Mouse (Mus musculus): ENCODE results near the gene Man2a1. TPM values are rescaled to one million over a fixed set of nuclear protein-coding genes. Genes with fewer than 3 reads are reported as not detected.

The Man2a1 gene
- polyA plus RNA-seq, 1 experiment from 2014 or later = 4.8 TPM

DNA sequence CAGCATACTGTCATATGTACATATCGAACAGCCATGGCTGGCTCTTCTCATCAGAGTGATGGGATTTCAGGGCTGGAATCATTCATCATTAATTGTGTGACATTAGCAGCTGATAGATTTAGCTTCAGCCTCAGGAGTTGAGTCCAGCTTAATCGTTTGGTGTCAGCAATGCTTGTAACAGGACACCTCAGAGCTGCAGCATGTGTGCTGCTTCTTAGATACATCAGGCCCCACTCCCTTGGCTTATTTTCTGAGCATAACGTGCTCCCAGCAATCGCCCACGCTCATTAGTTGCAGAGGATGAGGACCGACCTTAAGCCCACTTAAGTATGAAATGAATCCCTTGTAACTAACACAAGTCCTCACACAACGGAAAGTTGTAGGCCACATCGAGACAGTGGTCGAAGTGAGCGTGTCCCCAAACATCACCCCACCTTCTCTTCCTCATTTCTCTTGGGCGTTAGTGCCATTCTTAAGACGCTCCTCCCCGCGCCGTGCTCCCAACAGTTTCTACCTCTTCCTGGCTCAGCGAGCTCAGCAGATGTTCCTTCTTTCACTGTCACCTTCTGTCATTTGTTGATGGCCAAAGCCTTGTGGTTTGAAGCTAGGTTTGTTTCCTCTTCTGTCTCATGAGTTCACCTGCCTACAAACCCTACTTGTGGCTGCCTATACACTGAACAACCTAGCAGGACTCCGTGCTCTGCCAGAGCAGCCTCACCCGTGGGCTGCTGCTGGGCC is 180.4 kb downstream of the Man2a1 start:
- no peak for DNase-seq (ENCODE audit: low spot score)

DNA sequence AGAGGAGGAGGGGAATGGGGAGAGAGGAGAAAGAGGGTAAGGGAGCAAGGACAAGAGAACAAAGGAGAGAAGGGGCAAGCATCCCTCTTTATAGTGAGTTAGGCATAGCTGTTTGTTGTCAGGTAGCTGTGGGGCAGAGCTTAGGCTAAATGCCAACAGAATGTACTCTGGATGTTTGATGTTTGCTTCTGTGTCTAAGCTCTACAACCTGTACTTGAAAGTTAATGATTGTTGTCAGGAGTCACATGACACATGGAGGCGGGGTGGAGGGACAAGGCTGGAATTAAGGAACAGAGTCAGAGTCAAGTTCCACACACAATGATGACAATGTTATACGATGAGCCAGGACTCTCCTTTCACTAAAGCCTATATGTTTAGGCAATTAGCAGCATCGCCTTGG is 181.8 kb downstream of the Man2a1 start:
- no peak overlapping the region for H3K9ac ChIP-seq (ENCODE audit: low read length)
- no peak for DNase-seq (ENCODE audit: low spot score)
- H3K36me3 ChIP-seq (ENCODE audit: control insufficient read depth, insufficient read depth, low read length) = no peaks in the 10 kb centered on the region
- no peaks in the 10 kb centered on the region for H3K9me3 ChIP-seq (ENCODE audit: control insufficient read depth, low read length)
- no peak for ATAC-seq (ENCODE audit: insufficient number of reproducible peaks, low FRiP score, low TSS enrichment, low read depth)
- H3K27me3 ChIP-seq (ENCODE audit: control insufficient read depth, insufficient read depth, low read length) = no peaks in the 10 kb centered on the region
- 85% methylated on average over 3 of the region's 3 CpGs for WGBS
- no peak overlapping the region for H3K4me3 ChIP-seq (ENCODE audit: low read depth, low read length)
- peaks cover 2% of the 10 kb centered on the region; the same call in 1 of the 2 replicates for H3K4me1 ChIP-seq (ENCODE audit: control insufficient read depth, insufficient read depth, low read length)
- H3K4me2 ChIP-seq (ENCODE audit: low read depth, severe bottlenecking) = no peak overlapping the region
- H3K27ac ChIP-seq (replicated peaks; ENCODE audit: low read depth, low read length) = no peak overlapping the region

More for the DNA sequence above, 180.4 kb downstream of the Man2a1 start:
- H3K36me3 ChIP-seq (ENCODE audit: control insufficient read depth, insufficient read depth, low read length) = no peaks in the 10 kb centered on the region
- no peaks in the 10 kb centered on the region for H3K9me3 ChIP-seq (ENCODE audit: control insufficient read depth, low read length)
- no peak overlapping the region for H3K9ac ChIP-seq (ENCODE audit: low read length)
- H3K4me1 ChIP-seq (ENCODE audit: control insufficient read depth, insufficient read depth, low read length) = no peaks in the 10 kb centered on the region
- H3K4me2 ChIP-seq (ENCODE audit: low read depth, severe bottlenecking) = no peak overlapping the region
- H3K27ac ChIP-seq (replicated peaks; ENCODE audit: low read depth, low read length) = no peak overlapping the region
- H3K27me3 ChIP-seq (ENCODE audit: control insufficient read depth, insufficient read depth, low read length) = no peaks in the 10 kb centered on the region
- WGBS = 72% methylated on average over 18 of the region's 18 CpGs
- ATAC-seq (ENCODE audit: insufficient number of reproducible peaks, low FRiP score, low TSS enrichment, low read depth) = no peak
- H3K4me3 ChIP-seq (ENCODE audit: low read depth, low read length) = no peak overlapping the region

DNA sequence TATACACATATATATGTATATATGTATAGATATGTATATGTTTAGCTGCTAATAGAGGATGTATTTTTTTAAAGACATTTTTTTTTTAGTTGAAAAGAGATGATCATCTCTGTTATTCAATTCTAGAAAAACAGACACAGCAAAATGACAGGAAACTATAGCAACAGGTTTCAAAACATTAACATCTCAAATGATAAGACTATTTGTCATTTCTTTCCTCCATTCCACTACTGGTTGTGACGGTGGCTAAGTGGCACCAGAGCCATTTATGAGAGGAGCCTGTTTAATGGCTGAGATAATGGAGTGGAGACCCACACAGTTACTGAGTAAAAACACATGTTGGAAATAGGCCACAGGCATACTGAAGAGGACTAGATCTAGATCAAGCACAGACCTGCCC is 185.4 kb downstream of the Man2a1 start:
- no peak overlapping the region for H3K9ac ChIP-seq (ENCODE audit: low read length)
- 21% methylated on average over 1 of the region's 1 CpGs for WGBS

DNA sequence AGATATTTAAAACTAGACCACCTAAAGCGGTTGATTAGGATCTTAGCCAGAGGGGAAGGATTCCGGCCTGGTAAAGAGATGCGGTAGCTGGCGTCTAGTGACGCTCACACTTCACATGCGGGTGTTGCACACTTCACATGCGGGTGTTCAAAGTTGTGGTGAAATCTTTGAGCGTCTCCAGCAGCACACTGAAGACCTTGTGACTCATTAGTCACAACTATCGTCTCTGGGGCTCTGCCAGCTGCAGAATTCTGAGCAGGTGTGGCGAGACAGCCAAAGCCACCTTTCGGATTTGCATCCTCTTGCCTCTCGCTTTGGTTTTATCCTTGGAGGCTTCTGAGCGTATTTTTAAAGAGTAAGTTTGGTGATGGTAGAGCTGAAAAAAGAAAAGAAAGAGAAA is 187.8 kb downstream of the Man2a1 start:
- DNase-seq (ENCODE audit: low spot score) (no peak), ATAC-seq (ENCODE audit: insufficient number of reproducible peaks, low FRiP score, low TSS enrichment, low read depth) (no peak)
- Histone ChIP-seq H3K4me1 (ENCODE audit: control insufficient read depth, insufficient read depth, low read length) (peaks cover 4% of the 10 kb centered on the region; the same call in 1 of the 2 replicates), H3K4me2 (ENCODE audit: low read depth, severe bottlenecking) (no peak overlapping the region), H3K4me3 (ENCODE audit: low read depth, low read length) (no peak overlapping the region), H3K27ac (replicated peaks; ENCODE audit: low read depth, low read length) (no peak overlapping the region), H3K9ac (ENCODE audit: low read length) (no peak overlapping the region), H3K27me3 (ENCODE audit: control insufficient read depth, insufficient read depth, low read length) (no peaks in the 10 kb centered on the region), H3K9me3 (ENCODE audit: control insufficient read depth, low read length) (no peaks in the 10 kb centered on the region), H3K36me3 (ENCODE audit: control insufficient read depth, insufficient read depth, low read length) (no peaks in the 10 kb centered on the region)
- 87% methylated on average over 13 of the region's 13 CpGs for WGBS

More for the DNA sequence above, 185.4 kb downstream of the Man2a1 start:
- Histone ChIP-seq H3K36me3 (ENCODE audit: control insufficient read depth, insufficient read depth, low read length) (no peaks in the 10 kb centered on the region), H3K27me3 (ENCODE audit: control insufficient read depth, insufficient read depth, low read length) (no peaks in the 10 kb centered on the region), H3K4me3 (ENCODE audit: low read depth, low read length) (no peak overlapping the region), H3K4me2 (ENCODE audit: low read depth, severe bottlenecking) (no peak overlapping the region), H3K4me1 (ENCODE audit: control insufficient read depth, insufficient read depth, low read length) (peaks cover 4% of the 10 kb centered on the region; the same call in 1 of the 2 replicates), H3K27ac (replicated peaks; ENCODE audit: low read depth, low read length) (no peak overlapping the region), H3K9me3 (ENCODE audit: control insufficient read depth, low read length) (no peaks in the 10 kb centered on the region)
- no peak for ATAC-seq (ENCODE audit: insufficient number of reproducible peaks, low FRiP score, low TSS enrichment, low read depth)
- no peak for DNase-seq (ENCODE audit: low spot score)

DNA sequence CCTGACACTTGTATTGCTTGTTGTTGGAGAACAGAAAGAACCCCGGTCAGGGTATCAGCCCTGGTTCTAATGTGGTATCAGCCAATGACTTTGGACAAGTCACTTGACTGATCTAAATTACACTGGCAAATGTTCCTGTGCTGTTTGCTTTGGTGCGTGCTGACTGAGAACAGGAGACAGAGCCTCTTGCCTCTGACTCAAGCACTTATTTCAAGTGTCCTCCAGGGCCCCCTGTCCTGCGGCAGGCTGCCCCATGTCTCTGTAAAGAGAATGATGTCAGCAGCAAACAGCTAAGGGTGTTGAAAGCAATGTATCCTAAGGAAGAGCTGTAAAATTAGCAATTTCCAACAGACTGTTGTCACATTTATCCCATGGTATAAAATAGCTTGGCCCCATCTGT is 188.6 kb downstream of the Man2a1 start:
- peaks cover 4% of the 10 kb centered on the region; the same call in 1 of the 2 replicates for H3K4me1 ChIP-seq (ENCODE audit: control insufficient read depth, insufficient read depth, low read length)
- H3K36me3 ChIP-seq (ENCODE audit: control insufficient read depth, insufficient read depth, low read length) = no peaks in the 10 kb centered on the region
- H3K9me3 ChIP-seq (ENCODE audit: control insufficient read depth, low read length) = no peaks in the 10 kb centered on the region
- H3K4me3 ChIP-seq (ENCODE audit: low read depth, low read length) = no peak overlapping the region
- no peak overlapping the region for H3K27ac ChIP-seq (replicated peaks; ENCODE audit: low read depth, low read length)
- WGBS = 58% methylated on average over 3 of the region's 3 CpGs
- ATAC-seq (ENCODE audit: insufficient number of reproducible peaks, low FRiP score, low TSS enrichment, low read depth) (no peak), DNase-seq (ENCODE audit: low spot score) (no peak)
- H3K4me2 ChIP-seq (ENCODE audit: low read depth, severe bottlenecking) = no peak overlapping the region
- no peak overlapping the region for H3K9ac ChIP-seq (ENCODE audit: low read length)
- no peaks in the 10 kb centered on the region for H3K27me3 ChIP-seq (ENCODE audit: control insufficient read depth, insufficient read depth, low read length)

DNA sequence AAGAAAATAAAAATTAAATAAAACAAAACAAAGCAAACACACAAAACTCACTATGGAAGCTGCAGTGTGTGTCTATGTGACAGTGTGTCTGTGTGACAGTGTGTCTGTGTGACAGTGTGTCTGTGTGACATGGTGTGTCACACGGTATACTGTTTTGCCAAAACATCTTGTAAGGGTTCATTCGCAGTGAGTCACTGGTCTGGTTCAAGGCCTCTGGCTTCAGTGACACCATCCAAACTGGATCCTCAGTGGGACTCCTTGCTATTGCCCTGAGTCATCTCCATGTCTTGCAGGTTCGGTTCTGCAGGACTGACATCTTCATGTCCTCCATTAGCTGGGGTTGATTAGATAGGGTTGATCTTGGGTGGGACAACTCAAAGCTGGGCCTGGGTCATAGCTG is 191.5 kb downstream of the Man2a1 start:
- ATAC-seq (ENCODE audit: insufficient number of reproducible peaks, low FRiP score, low TSS enrichment, low read depth) (no peak), DNase-seq (ENCODE audit: low spot score) (no peak)
- no peak overlapping the region for H3K4me2 ChIP-seq (ENCODE audit: low read depth, severe bottlenecking)
- no peak overlapping the region for H3K27ac ChIP-seq (replicated peaks; ENCODE audit: low read depth, low read length)
- WGBS = 90% methylated on average over 3 of the region's 3 CpGs
- peaks cover 4% of the 10 kb centered on the region; the same call in 1 of the 2 replicates for H3K4me1 ChIP-seq (ENCODE audit: control insufficient read depth, insufficient read depth, low read length)
- H3K4me3 ChIP-seq (ENCODE audit: low read depth, low read length) = no peak overlapping the region
- no peaks in the 10 kb centered on the region for H3K9me3 ChIP-seq (ENCODE audit: control insufficient read depth, low read length)
- no peaks in the 10 kb centered on the region for H3K36me3 ChIP-seq (ENCODE audit: control insufficient read depth, insufficient read depth, low read length)
- no peak overlapping the region for H3K9ac ChIP-seq (ENCODE audit: low read length)
- no peaks in the 10 kb centered on the region for H3K27me3 ChIP-seq (ENCODE audit: control insufficient read depth, insufficient read depth, low read length)

DNA sequence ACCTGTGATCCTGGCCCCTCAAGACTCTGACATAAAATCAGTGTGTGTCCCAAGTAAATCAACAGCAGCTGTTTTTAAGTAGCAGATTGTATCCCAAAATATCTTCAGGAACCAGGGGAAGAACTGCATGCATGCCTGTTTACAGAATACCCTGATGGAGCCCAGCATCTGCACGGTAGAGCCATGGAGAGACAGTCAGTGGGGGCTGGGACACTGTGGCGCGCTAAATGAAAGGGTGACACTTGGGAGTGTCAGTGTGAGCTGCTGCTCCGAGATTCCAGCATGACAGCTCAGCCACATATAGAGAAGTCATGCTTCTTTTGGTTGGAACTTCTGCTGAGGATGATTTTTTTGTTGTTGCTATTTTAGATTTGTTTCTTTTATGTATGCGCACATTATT is 192.1 kb downstream of the Man2a1 start:
- WGBS = 69% methylated on average over 5 of the region's 5 CpGs
- DNase-seq (ENCODE audit: low spot score) = no peak
- H3K4me2 ChIP-seq (ENCODE audit: low read depth, severe bottlenecking) = no peak overlapping the region
- H3K4me3 ChIP-seq (ENCODE audit: low read depth, low read length) = no peak overlapping the region
- H3K9me3 ChIP-seq (ENCODE audit: control insufficient read depth, low read length) = no peaks in the 10 kb centered on the region
- H3K4me1 ChIP-seq (ENCODE audit: control insufficient read depth, insufficient read depth, low read length) = no peaks in the 10 kb centered on the region
- H3K27ac ChIP-seq (replicated peaks; ENCODE audit: low read depth, low read length) = no peak overlapping the region
- H3K36me3 ChIP-seq (ENCODE audit: control insufficient read depth, insufficient read depth, low read length) = no peaks in the 10 kb centered on the region
- no peak for ATAC-seq (ENCODE audit: insufficient number of reproducible peaks, low FRiP score, low TSS enrichment, low read depth)
- H3K27me3 ChIP-seq (ENCODE audit: control insufficient read depth, insufficient read depth, low read length) = no peaks in the 10 kb centered on the region
- H3K9ac ChIP-seq (ENCODE audit: low read length) = no peak overlapping the region

DNA sequence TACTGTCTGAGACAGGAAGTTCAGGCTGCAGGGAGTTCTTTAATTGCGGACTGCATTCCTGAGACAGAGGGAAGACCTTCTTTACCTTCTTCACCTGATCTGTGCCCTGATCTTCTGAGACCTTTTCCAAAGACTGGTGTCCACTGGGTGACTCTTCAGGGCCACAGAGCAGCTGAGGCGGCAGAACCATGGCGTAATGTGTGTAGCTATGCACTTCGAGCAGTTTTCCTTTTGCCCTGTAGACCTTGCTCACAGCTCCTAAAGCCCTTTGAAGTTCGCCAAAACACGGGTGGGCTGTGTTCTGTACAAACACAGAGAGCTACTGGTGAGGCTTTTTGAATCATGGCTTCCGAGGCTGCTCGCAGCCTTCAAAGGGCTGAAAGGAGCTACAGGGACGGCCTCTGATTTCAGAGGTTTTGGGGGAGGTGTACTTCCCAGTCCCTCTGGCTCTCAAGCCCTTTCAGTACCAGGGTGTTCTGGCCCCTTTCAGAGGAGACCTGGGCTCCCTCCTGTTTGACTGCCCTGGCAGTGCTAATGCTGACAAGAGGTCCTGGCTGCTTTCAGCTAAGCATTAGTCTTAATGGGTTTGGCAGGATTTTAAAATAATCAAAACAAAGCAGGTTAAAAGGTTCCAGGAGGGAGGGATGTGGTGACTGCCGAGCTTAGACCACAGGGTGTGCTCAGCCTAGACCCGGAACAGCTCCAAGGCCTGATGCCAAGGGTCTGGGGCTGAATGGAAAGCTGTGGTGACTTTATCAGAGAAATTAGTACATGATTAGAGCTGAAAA is 201.8 kb downstream of the Man2a1 start:
- 37% methylated on average over 11 of the region's 11 CpGs for WGBS
- H3K36me3 ChIP-seq (ENCODE audit: control insufficient read depth, insufficient read depth, low read length) = no peaks in the 10 kb centered on the region
- peak; percentile 65 for ATAC-seq (ENCODE audit: insufficient number of reproducible peaks, low FRiP score, low TSS enrichment, low read depth)
- H3K4me2 ChIP-seq (ENCODE audit: low read depth, severe bottlenecking) = 0 out of 2 replicates have a peak overlapping the region, but pooled peaks have one; percentile 10
- peaks cover 12% of the 10 kb centered on the region; the same call in 1 of the 2 replicates for H3K4me1 ChIP-seq (ENCODE audit: control insufficient read depth, insufficient read depth, low read length)
- H3K9ac ChIP-seq (ENCODE audit: low read length) = no peak overlapping the region
- DNase-seq (ENCODE audit: low spot score) = peak; percentile 38
- H3K9me3 ChIP-seq (ENCODE audit: control insufficient read depth, low read length) = no peaks in the 10 kb centered on the region
- no peak overlapping the region for H3K27ac ChIP-seq (replicated peaks; ENCODE audit: low read depth, low read length)
- H3K27me3 ChIP-seq (ENCODE audit: control insufficient read depth, insufficient read depth, low read length) = no peaks in the 10 kb centered on the region
- H3K4me3 ChIP-seq (ENCODE audit: low read depth, low read length) = no peak overlapping the region

All from limb, embryonic 11.5 days (tissue).